Mouse (Mus musculus) kidney, postnatal 14 days (tissue): ENCODE measurements around the gene Tlr12.
"Not testable (repeated sequence)": the region's sequence is repeated elsewhere in the genome, so short reads cannot be mapped to it uniquely, and the experiment has no call there.

Source experiments
- DNase-seq: peaks from one replicate; pipeline ENCODE4 v3.0.0; 2022; ENCODE audit warnings: mixed read lengths

The Tlr12 gene

GRCm38 (mm10) chr4:128618246-128618911, at the start of gene Tlr12:
Gene Tlr12 (minus strand): TSS chr4:128618619.
- peak; percentile 46 for DNase-seq

DNA sequence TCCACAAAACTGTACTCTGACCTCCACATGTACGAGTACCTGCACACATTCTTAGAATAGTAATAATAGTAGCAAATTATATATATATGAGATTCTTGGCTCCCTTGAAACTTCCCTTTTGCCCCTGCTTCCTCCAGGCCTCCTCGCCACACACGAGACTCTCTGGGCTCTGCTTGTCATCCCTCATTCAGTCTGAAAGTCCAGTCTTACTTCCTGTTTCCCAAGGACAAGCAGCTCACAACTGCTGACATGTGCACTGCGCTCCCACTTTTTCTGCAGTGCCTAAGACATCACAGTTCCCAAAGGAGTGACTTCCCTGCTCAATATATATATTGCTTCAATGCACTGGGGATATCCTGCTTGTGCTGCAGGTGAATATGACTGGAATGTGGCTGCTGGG, 48.8 kb upstream of the Tlr12 start:
- not testable (repeated sequence) for DNase-seq

GRCm38 (mm10) chr4:128666362-128666761, 47.9 kb upstream of the Tlr12 start:
- peak; percentile 19 for DNase-seq

DNA sequence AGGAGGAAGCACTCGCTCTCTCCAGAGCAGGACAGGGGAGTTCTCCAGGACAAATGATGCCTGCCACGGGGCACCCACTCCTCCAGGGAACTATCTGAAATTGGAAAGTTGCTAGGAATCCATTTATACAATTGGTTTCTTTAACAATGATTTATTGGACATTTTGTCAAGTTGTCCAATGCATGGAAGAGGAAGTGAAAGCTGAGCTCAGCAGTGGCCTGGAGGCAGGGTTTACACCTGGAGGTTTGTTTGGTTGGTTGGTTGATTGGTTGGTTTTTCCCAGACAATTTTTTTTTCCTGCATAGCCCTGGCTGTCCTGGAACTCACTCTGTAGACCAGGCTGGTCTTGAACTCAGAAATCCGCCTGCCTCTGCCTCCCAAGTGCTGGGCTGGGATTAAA, 45.6 kb upstream of the Tlr12 start:
- DNase-seq = no peak

DNA sequence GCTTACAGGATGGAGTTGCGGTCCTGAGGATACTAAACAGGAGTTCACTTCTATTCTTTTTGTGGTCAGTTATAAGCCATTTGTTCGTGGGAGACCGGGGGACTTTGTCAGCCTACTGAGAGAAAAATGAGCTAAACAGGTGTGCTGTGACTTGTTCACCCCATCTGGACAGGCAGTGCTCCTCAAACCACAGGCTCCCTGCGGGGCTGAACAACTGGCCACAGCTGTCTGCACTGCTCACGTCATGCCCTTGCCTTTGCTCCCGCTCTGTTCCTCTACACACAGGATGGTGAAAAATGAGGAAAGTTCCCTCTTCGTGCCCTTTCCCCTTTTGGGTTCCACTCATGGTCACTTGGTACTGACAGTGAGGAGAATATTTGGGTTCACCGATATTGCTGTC, 42.6 kb upstream of the Tlr12 start:
- DNase-seq = no peak

- no peak for DNase-seq
Observed at GRCm38 (mm10) chr4:128660196-128660595, 41.8 kb upstream of the Tlr12 start.

- no peak for DNase-seq
Observed at GRCm38 (mm10) chr4:128655446-128655845, 37.0 kb upstream of the Tlr12 start.

DNA sequence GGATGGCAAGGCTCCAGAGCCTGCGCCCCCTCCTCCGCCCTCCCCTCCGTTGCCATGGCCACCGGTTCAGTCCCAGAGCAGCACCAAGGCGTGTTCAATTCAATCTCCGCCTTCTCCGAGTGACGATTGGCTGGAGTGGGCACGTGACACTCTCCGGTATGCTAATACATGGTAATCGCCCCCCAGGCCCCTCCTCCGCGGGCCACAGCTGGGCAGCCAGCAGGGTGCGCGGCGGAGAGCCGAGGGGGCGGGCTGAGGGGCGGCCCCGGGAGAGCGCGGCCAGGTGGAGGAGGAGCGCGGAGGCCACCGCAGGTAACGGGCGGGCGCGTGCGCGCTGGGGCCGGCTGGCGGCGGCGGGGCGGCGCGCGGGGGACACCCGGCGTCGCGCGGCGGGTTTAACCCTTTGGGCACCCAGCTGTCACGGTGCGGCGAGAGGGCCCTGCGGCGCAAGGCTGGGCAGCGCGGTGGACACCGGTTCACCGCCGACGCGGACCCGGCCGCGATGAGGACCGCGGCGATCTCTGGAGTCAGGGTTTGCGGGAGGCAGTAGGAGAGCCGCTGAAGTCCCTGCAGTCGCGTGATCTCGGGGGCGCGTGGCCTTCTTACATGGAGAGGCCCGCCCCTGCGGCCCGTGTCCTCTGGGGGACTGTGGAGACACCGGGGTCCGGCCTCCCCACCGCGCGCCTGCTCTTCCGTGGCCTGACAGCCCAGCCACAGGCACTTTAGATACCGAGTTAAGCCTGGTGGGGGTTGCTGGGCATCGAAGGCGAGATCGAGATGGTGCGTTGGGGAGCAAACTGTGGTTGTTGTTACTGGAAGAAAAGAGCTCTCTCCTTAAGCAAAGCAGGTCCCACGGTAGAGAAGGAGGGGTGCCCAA, 36.3 kb upstream of the Tlr12 start, which contains the start of gene Phc2:
TSS of gene Phc2 (plus strand) at position 198 of the 877 bp plus-strand sequence.
- DNase-seq = peak; percentile 97

GRCm38 (mm10) chr4:128652584-128653298, 34.3 kb upstream of the Tlr12 start:
- DNase-seq = peak; percentile 29

DNA sequence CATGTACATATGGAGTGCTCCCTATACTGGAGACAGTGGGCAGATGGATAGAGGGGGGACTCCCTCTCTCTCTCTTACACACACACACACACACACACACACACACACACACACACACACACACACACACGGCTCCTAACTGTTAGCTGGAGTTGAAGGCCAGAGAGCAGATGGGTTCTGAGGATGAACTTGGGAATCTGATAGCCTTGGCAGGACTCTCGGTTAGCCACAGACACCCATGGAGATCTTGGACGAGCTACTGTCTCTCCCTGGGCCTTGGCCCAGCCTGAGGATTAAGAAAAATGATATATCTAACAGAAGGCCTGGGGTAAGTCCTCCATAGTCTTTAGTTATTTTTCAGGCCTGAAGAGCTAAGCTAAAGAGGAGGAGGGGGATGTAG, 33.1 kb upstream of the Tlr12 start:
- no peak for DNase-seq

DNA sequence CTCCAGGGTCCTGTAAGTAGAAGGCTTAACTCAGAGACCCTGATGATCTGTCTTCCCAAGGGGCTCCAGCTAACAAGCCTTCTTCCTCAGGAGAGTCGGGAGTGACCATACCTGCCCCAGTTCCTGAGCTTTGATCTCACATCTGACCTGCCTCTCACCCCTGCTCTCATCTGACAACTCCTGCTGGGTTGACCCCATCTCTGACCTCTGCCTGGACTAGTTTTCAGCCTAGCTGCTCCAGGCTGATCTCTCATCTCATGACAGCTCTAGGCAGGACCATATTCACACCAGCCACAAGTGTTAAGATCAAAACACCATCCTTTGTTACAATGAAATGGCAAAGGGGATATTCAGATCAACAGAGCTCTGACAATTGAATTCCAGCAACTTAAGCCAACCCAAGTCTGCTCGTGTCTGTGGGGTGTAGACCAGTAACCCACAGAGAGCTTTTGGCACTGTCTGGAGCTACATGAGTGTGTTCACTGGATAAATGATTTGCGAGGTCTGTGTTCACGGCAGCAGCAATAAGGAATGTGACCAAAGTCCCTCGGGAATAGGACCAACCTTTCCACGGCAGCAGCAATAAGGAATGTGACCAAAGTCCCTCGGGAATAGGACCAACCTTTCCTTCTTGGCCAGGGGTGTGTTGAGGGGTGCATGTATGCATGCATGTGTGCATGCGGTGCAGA, 30.3 kb upstream of the Tlr12 start:
- peak; percentile 69 for DNase-seq

- no peak for DNase-seq
Observed at GRCm38 (mm10) chr4:128646762-128647161, 28.3 kb upstream of the Tlr12 start.

GRCm38 (mm10) chr4:128645896-128646295, 27.5 kb upstream of the Tlr12 start:
- no peak for DNase-seq

- no peak for DNase-seq
Observed at GRCm38 (mm10) chr4:128641766-128642717, 23.6 kb upstream of the Tlr12 start.

DNA sequence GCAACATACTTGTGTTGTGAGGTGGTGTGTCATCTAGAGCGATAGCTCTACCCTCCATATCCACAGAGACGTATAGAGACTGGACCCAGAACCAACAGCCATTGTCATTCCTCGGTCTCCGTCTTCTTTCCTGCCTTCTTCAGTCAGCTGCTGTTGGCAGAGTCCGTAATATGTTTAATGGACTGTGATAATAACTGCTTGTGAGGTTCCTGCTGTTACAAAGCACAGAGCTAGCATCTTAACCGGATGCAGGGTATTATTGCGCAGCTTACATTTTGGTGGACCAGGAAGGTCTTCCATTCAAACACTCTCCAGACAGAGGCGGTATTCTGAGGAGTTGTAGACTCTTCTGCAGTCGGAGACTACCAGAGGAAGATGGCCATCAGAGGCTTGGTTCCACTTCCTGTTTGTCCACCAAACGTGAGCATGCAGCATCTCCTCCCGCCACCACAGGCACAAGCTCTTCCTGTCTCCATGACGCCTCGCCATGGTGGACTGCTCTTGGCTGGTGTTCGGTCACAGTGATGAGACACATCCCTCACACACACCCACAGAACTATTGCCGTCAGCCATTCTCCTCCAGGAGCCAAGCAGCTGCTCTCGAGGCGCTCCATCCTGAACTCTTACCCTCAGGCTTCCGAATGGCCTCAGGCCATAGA, 20.0 kb upstream of the Tlr12 start:
- no peak for DNase-seq

DNA sequence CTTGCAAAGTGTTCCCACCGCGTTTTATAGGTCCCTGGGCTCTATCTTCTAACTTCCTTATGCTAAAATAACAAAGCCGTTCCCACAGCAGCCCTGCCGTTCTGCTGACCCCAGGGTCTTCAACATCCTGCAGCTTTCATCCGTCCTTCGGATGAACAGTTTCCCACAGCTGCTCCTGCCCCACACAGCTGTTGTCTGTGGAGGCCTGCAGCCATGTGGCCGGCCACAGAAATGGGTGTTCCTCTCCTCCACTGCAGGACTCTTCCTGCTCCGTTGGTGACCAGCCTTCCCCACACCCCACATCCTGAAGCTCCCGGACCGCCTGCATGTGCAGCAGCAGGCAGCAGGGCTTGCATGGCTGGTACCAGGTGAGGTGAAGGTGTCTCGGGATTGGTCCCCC, 18.8 kb upstream of the Tlr12 start:
- peak; percentile 49 for DNase-seq

DNA sequence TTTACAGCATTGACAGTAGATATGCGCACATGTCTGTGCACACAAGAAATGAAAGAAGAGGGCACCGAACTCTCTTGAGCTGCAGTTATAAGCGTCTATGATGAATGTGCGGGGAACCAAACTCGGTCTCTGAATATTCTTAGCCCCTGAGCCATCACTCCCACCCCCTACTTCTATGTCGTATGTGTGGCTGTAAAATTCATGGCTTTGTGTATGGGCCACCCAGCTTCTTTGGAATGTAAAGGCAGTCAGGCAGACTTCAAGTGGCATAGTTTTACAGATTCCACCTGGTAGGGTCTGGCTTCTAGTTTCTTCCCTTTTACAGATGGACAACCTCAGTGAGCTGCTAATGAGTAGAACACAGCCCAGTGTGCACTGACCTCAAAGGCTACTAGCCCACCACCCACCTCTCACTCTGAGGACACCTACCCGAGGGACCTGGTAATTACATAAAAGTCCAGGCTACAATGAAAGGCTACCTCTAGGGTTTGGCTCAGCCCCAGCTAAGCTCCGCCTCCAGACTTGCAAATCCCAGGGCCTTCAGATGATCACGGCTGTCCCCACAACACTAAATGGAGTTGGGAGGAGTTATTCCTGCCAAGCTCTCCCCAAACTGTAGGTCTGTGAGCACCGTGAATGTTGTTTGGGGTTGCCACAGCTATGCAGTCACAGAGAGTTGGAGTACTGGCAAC, 17.6 kb upstream of the Tlr12 start:
- peak; percentile 64 for DNase-seq

- peak; percentile 66 for DNase-seq
Observed at GRCm38 (mm10) chr4:128635451-128635850, 17.0 kb upstream of the Tlr12 start.

DNA sequence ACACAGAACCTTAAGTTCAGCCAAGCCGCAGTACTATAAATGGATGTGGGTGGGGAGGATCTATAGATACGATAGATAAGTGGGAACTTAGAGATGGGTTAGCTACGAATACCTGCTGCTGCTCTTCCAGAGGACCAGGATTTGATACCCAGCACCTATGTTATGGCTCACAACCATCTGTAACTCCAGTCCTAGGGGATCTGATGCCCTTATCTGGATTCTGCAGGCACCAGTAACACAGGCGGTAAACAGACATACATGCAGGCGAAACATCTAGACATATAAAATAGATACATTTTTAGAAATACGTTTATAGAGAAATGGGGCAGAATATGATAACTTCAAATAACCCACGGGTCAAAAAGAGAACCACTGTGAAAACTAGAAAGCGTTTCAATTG, 2.7 kb upstream of the Tlr12 start:
- no peak for DNase-seq

- no peak for DNase-seq
Observed at GRCm38 (mm10) chr4:128620572-128620971, 2.2 kb upstream of the Tlr12 start.
